Mouse (Mus musculus) midbrain, embryonic 14.5 days (tissue): ENCODE measurements at regions not wholly inside any gene's neighbourhood (a gene's known extent, or its start where the extent isn't known, plus 50 kb on each side); places are given as distances from the start of the nearest gene placed in this dataset.

Experiments used
- ATAC-seq: fragments of 200-750 bp; cut with Nextera tagmentation; 2 replicates; pipeline ENCODE4 v1.8.0; 2017; ENCODE audit warnings: moderate number of reproducible peaks, moderate library complexity; ENCODE audit not compliant: low FRiP score, low TSS enrichment
- DNase-seq: peaks from one replicate; pipeline ENCODE4 v3.0.0-alpha.2; 2015
- H3K27ac ChIP-seq: fragments of 300-500 bp; sonication (generic); replicated peaks from 2 replicates; pipeline ENCODE4 v1.5.1; 2014; ENCODE audit warnings: mild to moderate bottlenecking, low read depth, low read length, moderate library complexity
- H3K27me3 ChIP-seq: fragments of 300-500 bp; sonication (generic); 2 replicates; pipeline ENCODE4 v1.6.1; 2014; ENCODE audit warnings: low read length, control low read depth, mixed read lengths; ENCODE audit not compliant: control insufficient read depth, insufficient read depth
- H3K36me3 ChIP-seq: fragments of 300-500 bp; sonication (generic); 2 replicates; pipeline ENCODE4 v1.6.1; 2014; ENCODE audit warnings: low read length, control low read depth; ENCODE audit not compliant: control insufficient read depth, insufficient read depth
- H3K4me1 ChIP-seq: fragments of 300-500 bp; sonication (generic); 2 replicates; pipeline ENCODE4 v1.6.1; 2014; ENCODE audit warnings: mild to moderate bottlenecking, antibody characterized with exemption, low read length, control low read depth; ENCODE audit not compliant: control insufficient read depth, insufficient read depth
- H3K4me2 ChIP-seq: fragments of 300-500 bp; sonication (generic); 2 replicates; pipeline ENCODE4 v1.6.1; 2014; ENCODE audit warnings: mild to moderate bottlenecking, low read length, moderate library complexity
- H3K4me3 ChIP-seq: fragments of 300-500 bp; sonication (generic); replicated peaks from 2 replicates; pipeline ENCODE4 v1.5.1; 2014; ENCODE audit warnings: low read depth, low read length
- H3K9ac ChIP-seq: fragments of 300-500 bp; sonication (generic); replicated peaks from 2 replicates; pipeline ENCODE4 v1.6.1; 2014; ENCODE audit warnings: mild to moderate bottlenecking, low read length, moderate library complexity
- H3K9me3 ChIP-seq: fragments of 300-500 bp; sonication (generic); 2 replicates; pipeline ENCODE4 v1.6.1; 2016; ENCODE audit warnings: low read length, control low read depth, mixed read lengths; ENCODE audit not compliant: control insufficient read depth
- WGBS: fragments of 180-500 bp; shearing (Covaris S2); extraction: QIAGEN DNeasy Blood & Tissue Kit; methylation state at CpG from one replicate; pipeline ENCODE4 v1.1.7; 2014; 5-methylcytosine and 5-hydroxymethylcytosine counted together

DNA sequence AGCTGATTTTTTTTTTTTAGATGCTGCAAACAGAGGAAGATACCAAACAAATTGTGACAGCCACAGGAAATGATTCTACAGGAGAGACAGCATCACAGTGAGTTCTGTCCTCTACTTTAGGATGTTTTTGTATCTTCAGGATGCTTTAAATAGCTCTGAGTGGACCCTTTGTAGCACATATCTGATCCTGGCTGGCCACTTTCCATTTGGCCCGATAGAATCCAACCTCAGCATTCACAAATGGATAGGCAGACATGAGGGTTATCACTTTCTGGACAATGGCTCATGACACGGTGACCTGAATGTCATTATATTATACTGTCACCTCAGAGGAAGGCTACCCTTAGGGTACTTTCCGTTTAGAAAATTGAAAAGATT is 379.3 kb downstream of the Gm10295 start:
- Histone ChIP-seq H3K4me3 (no peak overlapping the region), H3K27ac (no peak overlapping the region), H3K4me2 (no peak overlapping the region), H3K9ac (no peak overlapping the region), H3K4me1 (no peaks in the 10 kb centered on the region), H3K27me3 (no peaks in the 10 kb centered on the region), H3K36me3 (no peaks in the 10 kb centered on the region), H3K9me3 (no peaks in the 10 kb centered on the region)
- WGBS: 50% methylated on average over 3 of the region's 3 CpGs
- no peak for ATAC-seq
- no peak for DNase-seq

DNA sequence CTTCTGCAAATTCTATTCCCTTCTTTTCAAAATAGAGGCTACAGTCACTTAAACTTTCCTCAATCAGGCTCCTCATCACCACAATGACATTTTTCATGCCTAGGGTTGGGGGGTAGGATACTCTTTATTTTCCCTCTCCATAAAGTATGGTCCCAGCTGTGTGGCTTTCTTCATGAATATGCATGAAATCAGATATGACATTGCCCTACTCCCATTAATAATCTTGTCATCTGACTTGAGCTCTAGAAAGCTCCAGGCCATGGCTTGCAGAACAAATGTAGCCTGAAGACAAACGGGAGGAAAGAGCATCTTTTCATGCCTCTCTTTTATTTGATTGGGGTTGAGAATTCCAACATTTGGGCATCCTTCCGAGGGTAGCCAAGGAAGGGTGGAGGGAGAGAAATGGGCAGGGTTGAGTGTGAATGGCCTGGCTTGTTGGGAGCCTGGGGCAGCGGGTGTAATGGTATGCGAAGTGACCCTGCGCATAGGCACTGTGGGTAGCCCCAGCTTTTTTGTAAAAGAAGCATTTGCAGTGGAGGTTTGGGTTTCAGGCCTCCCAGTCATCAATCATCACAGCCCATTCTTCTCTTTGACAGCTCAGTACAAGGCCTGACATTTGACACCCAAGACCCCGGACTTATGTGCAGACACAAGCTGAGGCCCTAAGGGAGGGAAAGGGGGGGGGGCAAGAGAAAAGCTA is 379.8 kb downstream of the Gm10295 start:
- H3K36me3 ChIP-seq: no peaks in the 10 kb centered on the region
- H3K4me1 ChIP-seq: no peaks in the 10 kb centered on the region
- H3K9ac ChIP-seq: no peak overlapping the region
- no peak overlapping the region for H3K27ac ChIP-seq
- no peak overlapping the region for H3K4me2 ChIP-seq
- no peaks in the 10 kb centered on the region for H3K27me3 ChIP-seq
- DNase-seq (no peak), ATAC-seq (no peak)
- H3K4me3 ChIP-seq: no peak overlapping the region
- WGBS: 11% methylated on average over 6 of the region's 6 CpGs
- no peaks in the 10 kb centered on the region for H3K9me3 ChIP-seq

DNA sequence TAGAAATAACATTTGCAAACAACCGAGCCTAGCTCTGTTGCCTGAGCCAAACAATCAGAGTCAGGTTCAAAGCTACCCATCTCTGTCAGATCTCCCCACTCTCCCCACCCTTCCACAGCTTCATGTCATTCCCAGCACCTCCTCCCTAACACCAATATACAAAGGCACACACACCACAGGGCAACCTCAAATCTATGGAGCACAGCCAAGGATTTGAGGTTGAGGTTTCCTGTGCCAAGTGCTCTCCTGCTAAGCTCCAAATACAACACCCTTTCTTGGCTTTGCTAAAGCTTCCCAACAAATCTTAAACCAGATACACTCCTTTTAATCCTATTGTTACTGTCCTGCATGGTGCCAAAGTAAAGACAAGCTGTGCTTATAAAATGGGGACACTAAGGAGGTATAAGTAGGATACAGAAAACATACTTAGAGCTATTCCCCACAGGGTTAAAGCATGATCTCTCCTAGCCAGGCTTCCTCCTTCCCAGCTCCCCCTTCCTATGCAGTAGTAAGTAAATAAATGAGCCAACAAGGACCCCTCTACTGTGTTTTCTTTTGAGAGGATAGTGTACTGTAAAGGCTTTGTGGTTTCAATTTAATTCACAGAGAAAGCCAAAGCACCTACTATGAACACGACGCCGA is 398.8 kb downstream of the Gm10295 start:
- Histone ChIP-seq H3K9ac (no peak overlapping the region), H3K4me3 (no peak overlapping the region), H3K9me3 (no peaks in the 10 kb centered on the region), H3K36me3 (no peaks in the 10 kb centered on the region), H3K27ac (no peak overlapping the region), H3K4me2 (no peak overlapping the region), H3K27me3 (no peaks in the 10 kb centered on the region), H3K4me1 (no peaks in the 10 kb centered on the region)
- ATAC-seq: no peak
- 80% methylated on average over 4 of the region's 4 CpGs for WGBS
- DNase-seq: peak; percentile 37

DNA sequence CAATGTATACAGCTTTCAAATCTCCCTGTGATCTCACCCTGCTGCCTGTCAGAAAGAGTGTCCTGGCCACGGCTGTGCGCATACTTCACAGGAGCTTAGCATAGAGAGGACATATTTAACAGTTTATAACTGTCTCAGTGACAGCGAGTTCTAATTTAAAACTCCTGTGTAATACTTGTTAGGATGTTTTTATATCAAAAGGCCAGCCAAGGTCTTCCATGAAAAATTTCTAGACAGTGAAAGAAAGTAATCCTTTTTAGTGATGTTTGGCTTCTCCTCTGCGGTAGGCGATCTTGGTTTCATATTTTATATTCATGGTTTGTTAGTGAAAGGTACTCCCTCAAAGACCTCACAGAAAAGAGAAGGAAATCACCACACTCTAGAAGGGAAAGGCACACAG is 403.0 kb downstream of the Gm10295 start:
- 74% methylated on average over 5 of the region's 5 CpGs for WGBS
- DNase-seq (no peak), ATAC-seq (no peak)
- Histone ChIP-seq H3K4me3 (no peak overlapping the region), H3K9ac (no peak overlapping the region), H3K9me3 (no peaks in the 10 kb centered on the region), H3K36me3 (no peaks in the 10 kb centered on the region), H3K4me1 (no peaks in the 10 kb centered on the region), H3K27ac (no peak overlapping the region), H3K4me2 (no peak overlapping the region), H3K27me3 (no peaks in the 10 kb centered on the region)

DNA sequence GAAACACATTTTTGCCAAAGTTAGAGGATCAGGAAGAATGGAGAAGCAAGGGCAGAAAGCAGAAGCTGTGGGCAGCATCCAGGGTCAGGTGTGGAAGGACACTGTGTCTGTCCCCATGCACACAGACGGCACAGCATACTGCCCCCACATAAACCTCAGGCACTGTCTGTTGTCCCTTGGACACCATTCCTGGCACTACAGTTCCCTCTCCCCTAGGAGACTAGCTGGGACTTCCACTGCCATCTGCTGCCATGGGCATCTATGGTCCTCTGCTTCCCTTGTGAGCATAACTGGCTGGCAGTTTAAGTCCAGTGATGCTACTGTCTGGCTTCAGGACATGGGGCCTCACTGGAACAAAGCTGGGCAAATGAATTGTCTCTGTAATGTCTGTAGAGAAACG is 405.0 kb downstream of the Gm10295 start:
- no peak overlapping the region for H3K4me2 ChIP-seq
- H3K27ac ChIP-seq: no peak overlapping the region
- H3K36me3 ChIP-seq: no peaks in the 10 kb centered on the region
- no peaks in the 10 kb centered on the region for H3K27me3 ChIP-seq
- ATAC-seq (no peak), DNase-seq (no peak)
- H3K9ac ChIP-seq: no peak overlapping the region
- no peaks in the 10 kb centered on the region for H3K4me1 ChIP-seq
- 57% methylated on average over 2 of the region's 2 CpGs for WGBS
- H3K9me3 ChIP-seq: no peaks in the 10 kb centered on the region
- no peak overlapping the region for H3K4me3 ChIP-seq

DNA sequence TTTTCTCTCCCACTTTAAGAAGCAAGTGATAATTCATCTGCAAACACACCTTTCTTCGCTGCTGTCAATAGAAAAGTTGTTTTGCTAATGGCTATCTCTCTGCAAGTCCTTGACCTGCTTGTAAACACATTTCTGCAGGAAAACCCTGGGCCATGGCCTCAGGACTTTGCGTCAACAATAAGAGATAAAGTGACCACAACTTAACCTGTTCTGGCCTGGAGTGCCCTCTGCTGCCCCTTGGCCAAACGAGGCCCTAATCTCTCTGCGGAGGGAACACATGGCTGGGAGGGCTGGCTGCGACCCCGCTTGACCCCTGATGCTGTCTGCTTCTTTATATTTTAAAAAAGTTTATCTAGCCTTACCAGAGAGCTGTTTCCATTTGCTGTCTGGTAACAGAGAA is 420.4 kb downstream of the Gm10295 start:
- Histone ChIP-seq H3K9ac (no peak overlapping the region), H3K4me3 (no peak overlapping the region), H3K4me2 (no peak overlapping the region), H3K27me3 (no peaks in the 10 kb centered on the region), H3K9me3 (no peaks in the 10 kb centered on the region), H3K36me3 (no peaks in the 10 kb centered on the region), H3K27ac (no peak overlapping the region), H3K4me1 (peaks cover 13% of the 10 kb centered on the region)
- no peak for ATAC-seq
- DNase-seq: no peak
- 13% methylated on average over 6 of the region's 6 CpGs for WGBS

DNA sequence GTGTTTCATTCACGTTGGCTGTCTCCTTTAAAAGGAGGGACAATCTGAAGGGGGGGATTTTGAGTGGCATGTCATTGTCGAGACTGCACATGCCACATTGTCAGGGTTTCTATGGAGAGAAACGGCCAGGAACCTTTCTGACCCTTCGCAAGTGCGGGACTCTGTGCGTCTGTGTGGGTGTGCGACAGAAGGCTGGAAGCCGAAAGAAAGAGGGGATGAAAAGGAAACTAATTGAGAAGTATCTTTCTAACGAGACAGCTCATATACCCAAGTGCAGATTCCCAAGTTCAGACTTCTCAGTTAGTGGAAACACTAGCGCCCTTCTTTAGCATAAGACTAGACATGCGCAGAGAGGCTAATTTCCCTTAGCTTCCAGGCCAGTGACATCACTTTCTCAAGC is 421.4 kb downstream of the Gm10295 start:
- no peak overlapping the region for H3K9ac ChIP-seq
- peak overlapping the region; percentile 49 for H3K4me2 ChIP-seq
- H3K4me3 ChIP-seq: peak overlapping the region; percentile 20
- H3K27ac ChIP-seq: no peak overlapping the region
- WGBS: 9% methylated on average over 11 of the region's 11 CpGs
- peak; percentile 64 for DNase-seq
- H3K4me1 ChIP-seq: peaks cover 13% of the 10 kb centered on the region
- H3K9me3 ChIP-seq: no peaks in the 10 kb centered on the region
- no peaks in the 10 kb centered on the region for H3K36me3 ChIP-seq
- H3K27me3 ChIP-seq: no peaks in the 10 kb centered on the region
- ATAC-seq: peak; percentile 20; the same call in 1 of the 2 replicates

DNA sequence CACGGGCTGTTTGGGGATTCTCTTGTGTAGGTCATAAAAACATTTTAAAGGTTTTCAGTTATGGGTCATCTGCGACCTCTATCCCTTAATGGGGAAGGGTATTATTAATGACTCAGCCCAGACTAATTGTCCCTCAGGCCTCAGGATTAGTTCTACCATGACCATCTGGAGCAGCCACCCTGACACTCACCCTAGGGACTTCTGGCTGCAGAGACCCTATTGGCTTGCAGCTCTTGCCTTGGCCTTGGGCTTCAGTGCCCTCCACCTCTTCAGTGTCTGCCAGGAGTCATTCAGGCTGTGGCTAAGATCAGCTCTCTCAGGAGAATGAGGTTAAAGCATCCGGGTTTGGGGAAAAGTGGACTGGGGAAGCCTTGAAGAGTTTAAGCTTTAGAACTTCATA is 423.3 kb downstream of the Gm10295 start:
- Histone ChIP-seq H3K4me1 (peaks cover 13% of the 10 kb centered on the region), H3K27me3 (no peaks in the 10 kb centered on the region), H3K4me2 (no peak overlapping the region), H3K36me3 (no peaks in the 10 kb centered on the region), H3K4me3 (no peak overlapping the region), H3K9ac (no peak overlapping the region), H3K27ac (no peak overlapping the region), H3K9me3 (no peaks in the 10 kb centered on the region)
- DNase-seq: no peak
- ATAC-seq: no peak
- WGBS: 58% methylated on average over 3 of the region's 3 CpGs

DNA sequence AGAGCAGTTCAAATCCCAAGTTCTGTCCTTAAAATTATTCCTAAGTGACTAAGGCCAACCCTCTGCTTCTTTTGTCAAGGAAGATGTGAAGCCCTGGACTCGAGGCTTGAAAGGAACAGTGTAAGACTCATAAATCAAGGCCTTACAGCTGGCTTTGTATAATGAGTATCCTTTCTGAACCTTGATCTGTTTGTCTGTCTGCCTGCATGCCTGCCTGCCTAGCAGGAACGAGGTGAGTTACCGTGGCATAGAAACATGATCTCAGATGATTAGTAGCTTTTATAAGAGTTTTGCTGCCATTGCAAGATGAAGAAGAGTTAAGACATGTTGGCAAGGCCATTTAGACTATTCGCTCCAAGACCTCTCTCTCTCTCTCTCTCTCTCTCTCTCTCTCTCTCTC is 434.3 kb downstream of the Gm10295 start:
- no peak for ATAC-seq
- 80% methylated on average over 4 of the region's 4 CpGs for WGBS
- H3K9me3 ChIP-seq: no peaks in the 10 kb centered on the region
- DNase-seq: no peak
- no peak overlapping the region for H3K4me3 ChIP-seq
- no peak overlapping the region for H3K4me2 ChIP-seq
- no peak overlapping the region for H3K9ac ChIP-seq
- H3K27ac ChIP-seq: no peak overlapping the region
- H3K4me1 ChIP-seq: no peaks in the 10 kb centered on the region
- H3K27me3 ChIP-seq: no peaks in the 10 kb centered on the region
- H3K36me3 ChIP-seq: no peaks in the 10 kb centered on the region
